Mouse (Mus musculus) leukemia stem cell, adult 10-12 weeks (primary cell): ENCODE data around the gene Fam204a. TPM values are rescaled to one million over a fixed set of nuclear protein-coding genes. Genes with fewer than 3 reads are reported as not detected.

Experiments
- polyA plus RNA-seq: library from polyadenylated mRNA; stranded (reverse); fragments of >175 nt; gene quantifications from 2 replicates; pipeline ENCODE4 v1.2.3, GENCODE M21; 2012; ENCODE audit warnings: low replicate concordance

Fam204a gene
- polyA plus RNA-seq: 4.4 and 6.0 TPM in 2 replicates

GRCm38 (mm10) chr19:60225899-60226844 lies at the start of gene Fam204a:
Gene Fam204a, minus strand, starts transcription at chr19:60226701.

Other genes starting within 250 kb of the Fam204a start
- not detected in 2 replicates for gene Prlhr, start 241.6 kb upstream of the Fam204a start, polyA plus RNA-seq